Mouse (Mus musculus): ENCODE measurements around the gene Rfk.

- TF ChIP-seq CTCF (IDR thresholded peaks at IDR 0.05; ENCODE audit: low read depth, low read length) (no peak), POLR2A (IDR thresholded peaks at IDR 0.05; ENCODE audit: borderline replicate concordance, low read depth, low read length) (no peak)
These were observed 36.5 kb upstream of the Rfk start for GRCm38 (mm10) chr19:17357391-17357790.
